Mouse (Mus musculus): ENCODE results near the gene Cmtm1.

DNA sequence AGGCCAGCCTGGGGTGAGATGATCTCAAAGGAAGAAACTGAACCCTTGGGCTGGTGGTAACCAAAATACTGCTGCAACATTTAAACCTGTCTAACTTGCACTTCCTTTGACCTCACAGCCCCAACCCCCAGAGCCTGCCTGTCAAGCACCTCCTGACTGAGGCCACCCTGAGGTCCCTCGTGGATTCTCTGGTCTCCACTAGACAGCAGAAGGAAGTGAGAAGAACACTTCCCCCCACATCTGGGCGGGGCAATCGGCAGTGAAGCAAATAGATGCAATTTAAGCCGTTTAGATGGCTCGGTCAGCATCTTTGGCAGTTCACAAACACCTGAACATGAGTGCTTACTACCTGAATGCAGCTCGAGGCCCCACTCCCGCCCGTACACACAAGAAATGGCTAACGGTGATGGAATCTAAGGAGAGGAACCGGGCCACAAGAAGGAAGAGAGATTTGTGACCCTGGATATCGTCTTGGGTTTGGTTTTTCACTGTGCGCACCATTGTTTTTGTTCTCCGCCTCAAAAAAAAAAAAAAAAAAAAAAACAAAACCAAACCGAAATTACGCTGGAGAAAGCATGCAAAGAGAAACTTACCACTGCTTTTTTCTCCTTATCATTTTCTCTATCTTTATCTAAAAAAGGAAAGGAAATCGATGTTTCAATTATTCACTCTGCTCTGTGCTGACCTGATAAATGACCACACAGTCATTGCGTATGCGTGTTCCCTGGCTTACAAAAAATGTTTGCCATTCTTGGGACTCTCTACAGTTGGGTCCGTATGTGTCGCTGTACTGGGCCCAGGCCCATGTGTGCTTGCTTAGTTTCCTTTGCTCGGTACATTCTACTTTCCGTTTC, 62.7 kb downstream of the Cmtm1 start:
- TF ChIP-seq MAX (IDR thresholded peaks at IDR 0.05; ENCODE audit: low read length) (peak; percentile 61; the same call in 1 of the 2 replicates), POLR2A (IDR thresholded peaks at IDR 0.05; ENCODE audit: low read depth, low read length) (peak; percentile 57; the same call in 1 of the 2 replicates)
